Mouse (Mus musculus): ENCODE measurements at regions not wholly inside any gene's neighbourhood (a gene's known extent, or its start where the extent isn't known, plus 50 kb on each side); places are given as distances from the start of the nearest gene placed in this dataset.

DNA sequence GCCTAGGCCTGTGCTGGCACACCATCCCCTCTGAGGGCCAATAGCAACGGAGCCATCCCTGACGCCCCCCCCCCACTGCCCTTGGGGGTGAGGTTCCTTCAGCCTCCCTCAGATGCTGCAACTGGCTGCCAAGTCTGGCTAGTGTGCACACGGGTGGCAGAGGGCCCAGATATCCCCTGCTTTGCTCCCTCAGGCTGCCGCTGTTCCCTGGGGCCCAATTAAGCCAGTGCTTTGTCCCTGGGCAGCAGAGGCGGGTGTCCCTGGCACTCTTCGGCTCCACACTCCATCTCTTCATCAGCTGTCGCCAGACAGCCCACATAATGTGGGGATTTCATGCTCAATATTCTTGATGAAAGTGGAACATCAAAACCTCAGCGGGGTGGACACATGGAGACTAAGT, 90.9 kb upstream of the Pja1 start:
- DNase-seq: no peak
- H3K36me3 ChIP-seq (ENCODE audit: control insufficient read depth, insufficient read depth, low read length): no peaks in the 10 kb centered on the region
- H3K79me2 ChIP-seq (replicated peaks; ENCODE audit: control insufficient read depth, insufficient read depth, low read length): no peaks in the 10 kb centered on the region
- intact Hi-C loops (cut with DNase I): no loop called here
- no peak overlapping the region for H3K9ac ChIP-seq (ENCODE audit: low read depth, low read length)
- no peak for TF ChIP-seq CTCF (IDR thresholded peaks at IDR 0.05)
- TF ChIP-seq EP300 (IDR thresholded peaks at IDR 0.05; ENCODE audit: insufficient read depth, low read depth, low read length): no peak
- TF ChIP-seq POLR2A (IDR thresholded peaks at IDR 0.05; ENCODE audit: insufficient read depth, low read depth, low read length): no peak
- no peak overlapping the region for H3K27ac ChIP-seq
- H3K27me3 ChIP-seq (ENCODE audit: control insufficient read depth, insufficient read depth, low read length): no peaks in the 10 kb centered on the region
- H3K4me1 ChIP-seq (ENCODE audit: control insufficient read depth, insufficient read depth, low read length): no peaks in the 10 kb centered on the region
- no peak overlapping the region for H3K4me3 ChIP-seq
- 57% methylated on average over 7 of the region's 8 CpGs for WGBS

DNA sequence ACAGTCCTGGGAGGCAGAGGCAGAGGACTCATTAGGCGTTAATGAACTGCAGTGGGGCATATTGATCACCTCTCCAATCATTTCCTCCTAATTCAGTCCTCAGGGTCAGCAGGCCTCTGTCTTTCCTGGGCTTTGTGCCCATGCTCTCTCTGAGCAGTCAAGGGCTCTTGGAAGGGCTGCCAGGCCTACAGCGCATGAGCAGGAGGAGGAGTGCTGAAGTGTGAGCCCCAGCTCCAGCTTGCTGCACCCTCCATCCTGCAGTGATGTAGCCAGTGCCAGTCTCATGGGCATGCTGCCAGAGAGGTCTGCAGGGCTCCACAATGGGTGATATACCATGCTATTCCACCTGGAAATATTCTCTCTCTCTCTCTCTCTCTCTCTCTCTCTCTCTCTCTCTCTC, 89.6 kb upstream of the Pja1 start:
- Histone ChIP-seq H3K4me3 (no peak overlapping the region), H3K36me3 (ENCODE audit: control insufficient read depth, insufficient read depth, low read length) (no peaks in the 10 kb centered on the region), H3K79me2 (replicated peaks; ENCODE audit: control insufficient read depth, insufficient read depth, low read length) (no peaks in the 10 kb centered on the region), H3K27me3 (ENCODE audit: control insufficient read depth, insufficient read depth, low read length) (no peaks in the 10 kb centered on the region), H3K9ac (ENCODE audit: low read depth, low read length) (no peak overlapping the region), H3K27ac (no peak overlapping the region), H3K4me1 (ENCODE audit: control insufficient read depth, insufficient read depth, low read length) (no peaks in the 10 kb centered on the region)
- TF ChIP-seq CTCF (IDR thresholded peaks at IDR 0.05) (no peak), EP300 (IDR thresholded peaks at IDR 0.05; ENCODE audit: insufficient read depth, low read depth, low read length) (no peak)
- DNase-seq: peak in 1 of 2 experiments; percentile 19
- WGBS: 62% methylated on average over 2 of the region's 2 CpGs
- intact Hi-C loops (cut with DNase I): no loop called here

DNA sequence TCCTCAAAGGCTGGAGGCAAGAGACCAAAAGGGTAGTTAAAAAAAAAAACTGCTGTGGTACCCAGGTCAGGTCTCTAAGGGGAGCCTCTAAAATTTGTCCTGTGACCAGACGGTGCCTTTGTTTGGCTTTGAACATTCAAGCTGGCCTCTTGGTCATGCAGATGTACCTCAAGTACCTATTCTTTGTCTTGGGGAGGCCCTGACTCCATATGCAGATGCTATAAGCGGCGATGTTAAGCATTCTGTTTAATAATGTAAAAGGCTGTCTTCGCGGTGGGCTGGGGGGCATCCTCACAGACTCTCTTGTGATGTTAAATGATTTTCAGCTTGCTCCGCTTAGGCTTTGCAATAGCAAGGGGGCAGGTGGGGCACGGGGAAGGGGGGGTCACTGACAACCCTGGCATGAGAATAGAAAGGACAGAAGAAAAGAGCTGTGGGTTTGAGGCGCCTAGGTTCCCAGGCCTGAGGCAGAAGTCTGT, 85.8 kb upstream of the Pja1 start:
- H3K4me3 ChIP-seq: no peak overlapping the region
- 72% methylated on average over 8 of the region's 8 CpGs for WGBS
- DNase-seq: no peak
- H3K27ac ChIP-seq: no peak overlapping the region
- H3K4me1 ChIP-seq (ENCODE audit: control insufficient read depth, insufficient read depth, low read length): no peaks in the 10 kb centered on the region
- no peak overlapping the region for H3K9ac ChIP-seq (ENCODE audit: low read depth, low read length)
- intact Hi-C loops (cut with DNase I): no loop called here
- H3K27me3 ChIP-seq (ENCODE audit: control insufficient read depth, insufficient read depth, low read length): no peaks in the 10 kb centered on the region
- TF ChIP-seq CTCF (IDR thresholded peaks at IDR 0.05) (no peak), EP300 (IDR thresholded peaks at IDR 0.05; ENCODE audit: insufficient read depth, low read depth, low read length) (no peak), POLR2A (IDR thresholded peaks at IDR 0.05; ENCODE audit: insufficient read depth, low read depth, low read length) (no peak)
- H3K79me2 ChIP-seq (replicated peaks; ENCODE audit: control insufficient read depth, insufficient read depth, low read length): no peaks in the 10 kb centered on the region
- H3K36me3 ChIP-seq (ENCODE audit: control insufficient read depth, insufficient read depth, low read length): no peaks in the 10 kb centered on the region

DNA sequence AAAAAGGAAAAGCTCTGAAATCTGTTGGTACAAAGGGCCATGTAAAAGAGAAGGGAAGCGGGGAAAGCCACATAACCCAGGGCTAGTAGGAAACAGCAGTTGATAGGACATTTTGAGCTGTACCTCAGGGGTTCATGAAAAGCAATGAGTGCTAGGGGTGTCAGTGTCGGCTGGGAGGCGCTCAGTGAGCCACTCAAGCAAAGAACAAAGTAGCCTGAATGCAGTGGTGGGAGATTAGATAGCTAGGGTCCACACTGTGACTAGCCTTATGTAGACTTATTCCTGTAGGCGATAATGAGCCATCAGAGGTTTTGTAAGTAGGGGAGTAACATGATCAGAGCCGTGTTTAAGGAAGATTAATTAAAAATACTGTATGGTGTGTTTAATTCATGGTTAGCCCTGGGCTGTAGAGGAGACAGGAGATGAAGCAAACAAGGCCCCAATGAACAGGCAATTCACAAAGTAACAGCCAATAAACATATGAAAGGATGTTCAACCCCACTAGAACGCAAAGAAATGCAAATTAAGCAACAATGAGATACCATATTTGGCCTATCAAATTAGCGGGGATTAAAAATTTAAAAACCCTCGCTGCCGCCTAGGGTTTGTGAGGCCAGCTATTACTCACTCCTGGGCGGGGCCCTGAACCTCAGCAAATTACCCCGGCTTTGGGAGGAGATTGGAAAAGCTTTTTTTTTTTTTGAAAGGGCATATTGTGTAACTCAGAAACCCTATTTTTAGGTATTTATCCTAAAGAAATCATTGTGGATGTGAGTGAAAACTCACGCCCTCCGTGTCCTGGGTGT, 85.1 kb upstream of the Pja1 start:
- no peaks in the 10 kb centered on the region for H3K4me1 ChIP-seq (ENCODE audit: control insufficient read depth, insufficient read depth, low read length)
- no peaks in the 10 kb centered on the region for H3K79me2 ChIP-seq (replicated peaks; ENCODE audit: control insufficient read depth, insufficient read depth, low read length)
- H3K27me3 ChIP-seq (ENCODE audit: control insufficient read depth, insufficient read depth, low read length): no peaks in the 10 kb centered on the region
- 61% methylated on average over 13 of the region's 13 CpGs for WGBS
- no peak for DNase-seq
- no peak overlapping the region for H3K9ac ChIP-seq (ENCODE audit: low read depth, low read length)
- intact Hi-C loops (cut with DNase I): no loop called here
- H3K27ac ChIP-seq: no peak overlapping the region
- no peaks in the 10 kb centered on the region for H3K36me3 ChIP-seq (ENCODE audit: control insufficient read depth, insufficient read depth, low read length)
- TF ChIP-seq EP300 (IDR thresholded peaks at IDR 0.05; ENCODE audit: insufficient read depth, low read depth, low read length) (no peak), CTCF (IDR thresholded peaks at IDR 0.05) (no peak), POLR2A (IDR thresholded peaks at IDR 0.05; ENCODE audit: insufficient read depth, low read depth, low read length) (no peak)
- H3K4me3 ChIP-seq: no peak overlapping the region

DNA sequence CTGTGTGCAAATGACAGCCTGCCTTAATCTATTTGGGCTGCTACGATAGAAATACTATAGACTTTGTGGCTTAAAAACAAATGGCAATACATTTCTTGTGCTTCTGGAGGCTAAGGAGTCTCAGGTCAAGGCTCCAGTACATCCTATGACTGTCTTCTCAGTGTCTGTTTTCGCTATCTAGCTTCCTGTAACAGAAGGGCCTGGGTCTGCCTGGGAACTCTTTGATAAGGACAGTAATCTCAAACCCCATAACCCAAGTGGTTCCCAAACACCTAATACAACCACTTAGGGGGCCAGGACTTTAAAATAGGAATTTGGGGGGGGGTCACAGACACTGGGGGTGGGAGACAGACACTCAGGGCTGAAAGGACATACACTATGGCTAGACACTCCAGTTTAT, 81.7 kb upstream of the Pja1 start:
- Histone ChIP-seq H3K36me3 (ENCODE audit: control insufficient read depth, insufficient read depth, low read length) (no peaks in the 10 kb centered on the region), H3K4me1 (ENCODE audit: control insufficient read depth, insufficient read depth, low read length) (no peaks in the 10 kb centered on the region; the same call in 1 of the 2 replicates), H3K79me2 (replicated peaks; ENCODE audit: control insufficient read depth, insufficient read depth, low read length) (no peaks in the 10 kb centered on the region), H3K9ac (ENCODE audit: low read depth, low read length) (no peak overlapping the region), H3K4me3 (no peak overlapping the region), H3K27me3 (ENCODE audit: control insufficient read depth, insufficient read depth, low read length) (no peaks in the 10 kb centered on the region), H3K27ac (no peak overlapping the region)
- no peak for TF ChIP-seq EP300 (IDR thresholded peaks at IDR 0.05; ENCODE audit: insufficient read depth, low read depth, low read length)
- no peak for TF ChIP-seq POLR2A (IDR thresholded peaks at IDR 0.05; ENCODE audit: insufficient read depth, low read depth, low read length)
- TF ChIP-seq CTCF (IDR thresholded peaks at IDR 0.05): no peak
- intact Hi-C loops (cut with DNase I): no loop called here
- WGBS: 90% methylated on average over 2 of the region's 2 CpGs
- no peak for DNase-seq

- Histone ChIP-seq H3K36me3 (ENCODE audit: control insufficient read depth, insufficient read depth, low read length) (no peaks in the 10 kb centered on the region), H3K9ac (ENCODE audit: low read depth, low read length) (no peak overlapping the region), H3K4me1 (ENCODE audit: control insufficient read depth, insufficient read depth, low read length) (no peaks in the 10 kb centered on the region; the same call in 1 of the 2 replicates), H3K79me2 (replicated peaks; ENCODE audit: control insufficient read depth, insufficient read depth, low read length) (no peaks in the 10 kb centered on the region), H3K27me3 (ENCODE audit: control insufficient read depth, insufficient read depth, low read length) (no peaks in the 10 kb centered on the region), H3K27ac (no peak overlapping the region), H3K4me3 (no peak overlapping the region)
- no peak for DNase-seq
- intact Hi-C loops (cut with DNase I): no loop called here
- WGBS: 59% methylated on average over 7 of the region's 7 CpGs
- TF ChIP-seq CTCF (IDR thresholded peaks at IDR 0.05): no peak
- no peak for TF ChIP-seq POLR2A (IDR thresholded peaks at IDR 0.05; ENCODE audit: insufficient read depth, low read depth, low read length)
- TF ChIP-seq EP300 (IDR thresholded peaks at IDR 0.05; ENCODE audit: insufficient read depth, low read depth, low read length): no peak
Observed at GRCm38 (mm10) chrX:99550057-99550760, 79.1 kb upstream of the Pja1 start.

Data from heart, adult 2 months (tissue).